Mouse (Mus musculus) forebrain, embryonic 13.5 days (tissue): ENCODE results near the gene Dcaf5. TPM values are rescaled to one million over a fixed set of nuclear protein-coding genes. Genes with fewer than 3 reads are reported as not detected.

Source experiments
- ATAC-seq: fragments of 200-750 bp; cut with Nextera tagmentation; 2 replicates; pipeline ENCODE4 v1.8.0; 2017
- H3K27ac ChIP-seq: fragments of 300-500 bp; sonication (generic); 2 replicates; pipeline ENCODE4 v1.5.1; 2015; ENCODE audit warnings: inconsistent platforms, mild to moderate bottlenecking, moderate library complexity
- H3K27me3 ChIP-seq: fragments of 300-500 bp; sonication (generic); 2 replicates; pipeline ENCODE4 v1.6.1; 2015; ENCODE audit warnings: mild to moderate bottlenecking, inconsistent platforms
- H3K36me3 ChIP-seq: fragments of 300-500 bp; sonication (generic); 2 replicates; pipeline ENCODE4 v1.6.1; 2015; ENCODE audit warnings: mild to moderate bottlenecking, inconsistent platforms; ENCODE audit not compliant: poor library complexity, severe bottlenecking
- H3K4me1 ChIP-seq: fragments of 300-500 bp; sonication (generic); 2 replicates; pipeline ENCODE4 v1.6.1; 2015; ENCODE audit warnings: inconsistent platforms
- H3K4me2 ChIP-seq: fragments of 300-500 bp; sonication (generic); 2 replicates; pipeline ENCODE4 v1.6.1; 2015; ENCODE audit warnings: inconsistent platforms, mild to moderate bottlenecking, moderate library complexity
- H3K4me3 ChIP-seq: fragments of 300-500 bp; sonication (generic); 2 replicates; pipeline ENCODE4 v1.5.1; 2015; ENCODE audit warnings: mild to moderate bottlenecking, inconsistent platforms
- H3K9ac ChIP-seq: fragments of 300-500 bp; sonication (generic); 2 replicates; pipeline ENCODE4 v1.6.1; 2015; ENCODE audit warnings: mild to moderate bottlenecking, inconsistent platforms
- H3K9me3 ChIP-seq: fragments of 300-500 bp; sonication (generic); replicated peaks from 2 replicates; pipeline ENCODE4 v1.6.1; 2016; ENCODE audit warnings: inconsistent platforms
- WGBS: fragments of 180-500 bp; shearing (Covaris S2); methylation state at CpG from one replicate; pipeline ENCODE4 v1.1.7; 2015; 5-methylcytosine and 5-hydroxymethylcytosine counted together
- microRNA-seq: library from miRNA; unstranded; fragments of <30 nt; microRNA quantifications from one replicate; pipeline ENCODE4, GENCODE M21; 2016
- polyA plus RNA-seq: library from polyadenylated mRNA; unstranded; fragments of >200 nt; fragmentation: Nextera tagmentation; extraction: Ambion mirVana; gene quantifications from 2 replicates; pipeline ENCODE4 v1.2.1, GENCODE M21; 2015

Dcaf5 gene
- polyA plus RNA-seq, 1 experiment from 2014 or later: 16.1 TPM

DNA sequence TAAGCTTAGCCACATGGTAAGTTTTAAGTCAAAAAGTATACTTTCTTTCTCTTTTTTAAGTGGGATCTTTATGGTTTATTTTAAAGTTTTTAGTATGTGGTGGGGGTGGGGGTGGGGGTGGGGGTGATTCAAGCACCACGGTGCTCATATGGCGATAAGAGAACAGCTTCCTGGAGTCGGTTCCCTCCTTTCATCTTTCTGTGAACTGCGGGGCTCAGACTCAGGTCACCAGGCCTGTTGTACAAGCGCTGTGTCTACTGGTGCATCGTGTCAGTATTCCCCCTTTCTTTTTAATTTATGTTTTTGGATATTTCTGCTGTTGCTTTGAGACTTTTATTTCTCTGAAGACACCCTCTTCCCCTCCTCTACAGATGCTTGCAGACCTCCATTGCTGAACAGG lies 137.7 kb downstream of the Dcaf5 start:
- no peaks in the 10 kb centered on the region for H3K9me3 ChIP-seq
- 86% methylated on average over 6 of the region's 6 CpGs for WGBS
- H3K27me3 ChIP-seq: no peaks in the 10 kb centered on the region
- no peak for ATAC-seq
- H3K4me2 ChIP-seq: no peak overlapping the region
- H3K4me1 ChIP-seq: no peaks in the 10 kb centered on the region
- H3K27ac ChIP-seq: no peak overlapping the region
- no peaks in the 10 kb centered on the region for H3K36me3 ChIP-seq
- H3K4me3 ChIP-seq: no peak overlapping the region
- H3K9ac ChIP-seq: no peak overlapping the region

DNA sequence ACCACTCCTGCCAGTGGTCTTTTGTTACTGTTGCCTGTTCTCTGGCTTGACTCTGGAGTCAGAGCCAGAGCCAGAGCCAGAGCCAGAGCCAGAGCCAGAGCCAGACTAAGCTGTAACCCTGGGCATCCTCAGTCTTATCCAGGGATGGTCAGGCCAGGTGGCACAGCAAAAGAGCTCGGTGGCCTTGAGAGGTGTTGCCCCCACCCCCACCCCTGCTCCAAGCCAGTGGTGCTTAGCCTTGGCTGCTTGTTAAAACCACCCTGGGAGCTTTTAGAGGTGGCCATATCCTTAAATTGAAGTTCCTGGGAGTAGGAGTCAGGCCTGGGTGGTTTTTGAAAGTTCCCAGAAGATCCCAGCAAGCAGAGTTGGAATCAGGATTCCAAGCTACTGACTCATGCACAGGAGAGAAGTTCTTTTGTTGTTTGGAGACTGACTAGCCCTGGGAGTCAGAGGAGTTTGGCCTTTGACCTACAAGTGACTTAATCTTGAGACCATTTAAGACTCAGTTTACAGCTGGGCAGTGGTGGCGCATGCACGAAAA lies 144.4 kb downstream of the Dcaf5 start:
- WGBS: 71% methylated on average over 3 of the region's 3 CpGs
- Histone ChIP-seq H3K4me1 (0 out of 2 replicates have a peak, but pooled peaks cover 7% of the 10 kb centered on the region), H3K4me2 (no peak overlapping the region), H3K4me3 (no peak overlapping the region), H3K27me3 (no peaks in the 10 kb centered on the region), H3K9ac (no peak overlapping the region), H3K36me3 (no peaks in the 10 kb centered on the region), H3K9me3 (no peaks in the 10 kb centered on the region), H3K27ac (no peak overlapping the region)
- no peak for ATAC-seq

DNA sequence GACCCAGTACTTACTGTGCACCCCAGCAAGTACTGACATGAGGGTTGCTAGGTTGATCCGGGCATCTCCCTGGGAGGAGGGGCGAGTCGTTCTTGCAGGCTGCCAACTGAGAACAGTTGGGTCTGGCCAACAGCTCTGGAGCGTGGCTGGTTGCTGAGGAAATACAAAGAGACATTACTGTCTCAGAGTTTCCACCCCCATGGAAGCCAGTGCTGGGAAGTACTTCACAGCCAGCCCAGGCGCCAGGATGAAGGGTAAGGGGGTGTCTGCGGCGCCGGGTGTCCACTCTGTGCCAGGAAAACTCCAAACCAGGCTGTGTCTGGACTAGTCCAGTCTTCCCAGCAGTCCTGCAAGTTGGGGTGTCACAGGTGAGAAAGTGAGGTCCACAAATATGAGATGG lies 145.4 kb downstream of the Dcaf5 start:
- H3K4me2 ChIP-seq: no peak overlapping the region
- no peak overlapping the region for H3K9ac ChIP-seq
- 0 out of 2 replicates have a peak, but pooled peaks cover 7% of the 10 kb centered on the region for H3K4me1 ChIP-seq
- no peaks in the 10 kb centered on the region for H3K27me3 ChIP-seq
- no peak for ATAC-seq
- no peaks in the 10 kb centered on the region for H3K36me3 ChIP-seq
- H3K9me3 ChIP-seq: no peaks in the 10 kb centered on the region
- H3K27ac ChIP-seq: no peak overlapping the region
- H3K4me3 ChIP-seq: no peak overlapping the region
- WGBS: 92% methylated on average over 8 of the region's 8 CpGs

DNA sequence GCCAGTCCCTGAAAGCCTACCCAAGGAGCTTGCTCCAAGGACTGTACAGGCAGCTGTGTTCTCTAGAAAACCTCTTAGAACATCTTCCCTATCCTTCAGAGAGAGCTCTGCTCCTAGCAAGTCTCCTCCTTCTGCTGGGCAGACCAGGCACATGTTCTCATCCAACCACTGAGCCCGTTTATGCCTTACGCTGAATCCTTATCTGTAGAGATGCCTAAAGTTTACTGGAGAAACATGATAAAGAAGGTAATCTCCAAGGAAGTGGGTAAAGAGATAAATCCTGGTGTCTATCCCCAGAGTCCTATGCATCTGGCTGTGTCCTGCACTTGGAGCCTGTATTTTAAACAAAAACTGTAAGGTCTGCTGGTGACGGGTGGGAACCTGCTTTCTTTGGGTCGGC lies 145.9 kb downstream of the Dcaf5 start:
- Histone ChIP-seq H3K4me1 (0 out of 2 replicates have a peak, but pooled peaks cover 7% of the 10 kb centered on the region), H3K9me3 (no peaks in the 10 kb centered on the region), H3K9ac (no peak overlapping the region), H3K27me3 (no peaks in the 10 kb centered on the region), H3K36me3 (no peaks in the 10 kb centered on the region), H3K27ac (no peak overlapping the region), H3K4me3 (no peak overlapping the region), H3K4me2 (no peak overlapping the region)
- ATAC-seq: no peak
- 92% methylated on average over 4 of the region's 4 CpGs for WGBS

DNA sequence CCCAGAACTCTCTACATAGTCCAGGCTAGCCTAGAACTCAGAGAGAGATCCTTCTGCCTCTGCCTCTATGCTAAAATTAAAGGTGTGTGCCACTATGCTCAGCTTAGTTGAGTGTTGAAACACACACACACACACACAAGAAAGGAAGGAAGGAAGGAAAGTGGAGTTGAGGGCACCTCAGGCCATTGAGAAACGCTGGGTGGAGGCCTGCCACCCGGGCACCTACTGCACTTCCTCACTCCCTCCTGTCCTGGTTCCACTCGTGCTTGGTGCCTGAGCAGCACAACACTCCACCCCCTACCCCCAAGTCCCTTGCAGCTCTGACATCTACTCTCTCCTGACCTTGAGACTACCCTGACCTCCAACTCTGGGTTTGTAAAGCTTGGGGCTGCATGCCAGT lies 146.7 kb downstream of the Dcaf5 start:
- Histone ChIP-seq H3K4me2 (no peak overlapping the region), H3K9ac (no peak overlapping the region), H3K4me3 (no peak overlapping the region), H3K9me3 (no peaks in the 10 kb centered on the region), H3K27me3 (no peaks in the 10 kb centered on the region), H3K36me3 (no peaks in the 10 kb centered on the region), H3K27ac (no peak overlapping the region), H3K4me1 (0 out of 2 replicates have a peak, but pooled peaks cover 7% of the 10 kb centered on the region)
- 80% methylated on average over 3 of the region's 3 CpGs for WGBS
- no peak for ATAC-seq

DNA sequence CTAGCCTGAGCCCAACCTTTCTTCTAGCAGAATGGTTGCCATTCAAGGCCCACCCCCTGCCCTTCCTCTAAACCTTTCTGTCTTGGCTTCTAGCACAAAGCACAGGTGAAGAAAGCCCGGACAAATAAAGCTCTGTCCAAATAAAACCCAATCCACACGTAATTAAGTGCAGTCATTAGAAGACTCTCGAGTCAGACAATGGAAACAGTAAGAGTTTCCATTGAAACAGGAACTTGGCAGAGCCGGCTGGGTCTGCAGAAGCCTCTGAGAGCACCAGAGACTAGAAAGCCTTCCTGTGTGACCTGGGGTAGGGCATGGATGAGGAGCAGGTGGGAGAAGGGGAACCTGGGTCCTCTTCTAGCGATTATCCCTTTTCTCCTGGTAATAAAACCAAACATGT lies 150.5 kb downstream of the Dcaf5 start:
- Histone ChIP-seq H3K4me1 (no peaks in the 10 kb centered on the region), H3K4me3 (no peak overlapping the region), H3K9me3 (no peaks in the 10 kb centered on the region), H3K36me3 (no peaks in the 10 kb centered on the region), H3K27me3 (no peaks in the 10 kb centered on the region), H3K9ac (no peak overlapping the region), H3K4me2 (no peak overlapping the region), H3K27ac (no peak overlapping the region)
- no peak for ATAC-seq
- 50% methylated on average over 5 of the region's 5 CpGs for WGBS

Small RNA genes lying within 50 kb of the gene (microRNA-seq; reads per million reads assigned to microRNA genes)
- 41.3 reads per million, percentile 40 among the genes with 10 or more reads in this experiment for gene Mir1843a

Other genes with a start within 250 kb of the Dcaf5 start
- gene Actn1, start 176.2 kb downstream of the Dcaf5 start, polyA plus RNA-seq: 9.3 and 9.9 TPM in 2 replicates
- gene Exd2, start 26.5 kb upstream of the Dcaf5 start, polyA plus RNA-seq: 52.6 and 53.8 TPM in 2 replicates
- gene Galnt16, start 81.7 kb upstream of the Dcaf5 start, polyA plus RNA-seq: 21.7 and 28.6 TPM in 2 replicates
- 20.2 and 23.8 TPM in 2 replicates for gene Slc39a9, start 207.3 kb upstream of the Dcaf5 start, polyA plus RNA-seq
- 434 and 477 TPM in 2 replicates for gene Erh, start 207.7 kb upstream of the Dcaf5 start, polyA plus RNA-seq